Mouse (Mus musculus) erythroid progenitor cell, adult 5-6 weeks (primary cell): ENCODE measurements around the gene Rnf166. TPM values are rescaled to one million over a fixed set of nuclear protein-coding genes. Genes with fewer than 3 reads are reported as not detected.

Source experiments
- ATAC-seq: replicated peaks from 2 replicates; pipeline ENCODE4 v1.8.0; 2016; ENCODE audit warnings: moderate number of reproducible peaks, mild to moderate bottlenecking, moderate TSS enrichment, inconsistent platforms; ENCODE audit not compliant: poor library complexity, low FRiP score, severe bottlenecking
- total RNA-seq, 2 experiments: library from RNA; stranded (forward) in 1 of 2; stranded (reverse) in 1 of 2; fragments of 150-400 nt in 1 of 2; fragments of 186-747, 209-891 nt in 1 of 2; gene quantifications; 2 replicates each; pipeline versions ENCODE4 v1.2.3 to v1.2.4; 2015 to 2017; ENCODE audit warnings: low replicate concordance in 2 of 2

Rnf166 gene
- total RNA-seq, 2 experiments from 2014 or later, result 6.8 to 15.5 TPM

GRCm38 (mm10) chr8:122421376-122422070 lies 54.3 kb downstream of the Rnf166 start, which contains the start of gene Il17c:
TSS of gene Il17c (plus strand) at chr8:122422020.
- no peak for ATAC-seq

- no peak for ATAC-seq
Observed at GRCm38 (mm10) chr8:122419881-122420555, 55.8 kb downstream of the Rnf166 start.

Other genes with a start within 250 kb of the Rnf166 start
- gene Zfpm1, start 193.9 kb downstream of the Rnf166 start, total RNA-seq (2015; ENCODE audit: low replicate concordance), result 176 and 254 TPM in 2 replicates
- gene Zfpm1, start 193.9 kb downstream of the Rnf166 start, total RNA-seq (2017; ENCODE audit: low replicate concordance), result 303 and 467 TPM in 2 replicates
- not detected in 2 replicates for gene Trhr2, start 115.3 kb downstream of the Rnf166 start, total RNA-seq (2015; ENCODE audit: low replicate concordance)
- not detected in 2 replicates for gene Trhr2, start 115.3 kb downstream of the Rnf166 start, total RNA-seq (2017; ENCODE audit: low replicate concordance)
- 32.3 and 32.8 TPM in 2 replicates for gene Zc3h18, start 99.5 kb downstream of the Rnf166 start, total RNA-seq (2015; ENCODE audit: low replicate concordance)
- gene Zc3h18, start 99.5 kb downstream of the Rnf166 start, total RNA-seq (2017; ENCODE audit: low replicate concordance), result 57.9 and 58.0 TPM in 2 replicates
- gene Il17c, start 54.0 kb downstream of the Rnf166 start, total RNA-seq (2015; ENCODE audit: low replicate concordance), result not detected in 2 replicates
- not detected in 2 replicates for gene Il17c, start 54.0 kb downstream of the Rnf166 start, total RNA-seq (2017; ENCODE audit: low replicate concordance)
- 73.9 and 89.3 TPM in 2 replicates for gene Cyba, start 43.1 kb downstream of the Rnf166 start, total RNA-seq (2015; ENCODE audit: low replicate concordance)
- 35.7 TPM in 2 replicates for gene Cyba, start 43.1 kb downstream of the Rnf166 start, total RNA-seq (2017; ENCODE audit: low replicate concordance)
- not detected in 2 replicates for gene Mvd, start 32.6 kb downstream of the Rnf166 start, total RNA-seq (2015; ENCODE audit: low replicate concordance)
- gene Mvd, start 32.6 kb downstream of the Rnf166 start, total RNA-seq (2017; ENCODE audit: low replicate concordance), result 1.8 and 2.1 TPM in 2 replicates
- not detected in 2 replicates for gene Snai3, start 15.3 kb downstream of the Rnf166 start, total RNA-seq (2015; ENCODE audit: low replicate concordance)
- not detected in 2 replicates for gene Snai3, start 15.3 kb downstream of the Rnf166 start, total RNA-seq (2017; ENCODE audit: low replicate concordance)
- 7.1 and 9.7 TPM in 2 replicates for gene Ctu2, start 79 bp upstream of the Rnf166 start, total RNA-seq (2015; ENCODE audit: low replicate concordance)
- 0.23 and 0.51 TPM in 2 replicates for gene Ctu2, start 79 bp upstream of the Rnf166 start, total RNA-seq (2017; ENCODE audit: low replicate concordance)
- 32.1 and 43.2 TPM in 2 replicates for gene Piezo1, start 75.3 kb upstream of the Rnf166 start, total RNA-seq (2015; ENCODE audit: low replicate concordance)
- 31.8 and 52.9 TPM in 2 replicates for gene Piezo1, start 75.3 kb upstream of the Rnf166 start, total RNA-seq (2017; ENCODE audit: low replicate concordance)
- 55.5 and 65.8 TPM in 2 replicates for gene Cdt1, start 92.0 kb upstream of the Rnf166 start, total RNA-seq (2015; ENCODE audit: low replicate concordance)
- gene Cdt1, start 92.0 kb upstream of the Rnf166 start, total RNA-seq (2017; ENCODE audit: low replicate concordance), result 33.0 and 77.8 TPM in 2 replicates
- gene Aprt, start 100.8 kb upstream of the Rnf166 start, total RNA-seq (2015; ENCODE audit: low replicate concordance), result 39.4 and 53.7 TPM in 2 replicates
- 12.3 and 15.5 TPM in 2 replicates for gene Aprt, start 100.8 kb upstream of the Rnf166 start, total RNA-seq (2017; ENCODE audit: low replicate concordance)
- gene Galns, start 135.4 kb upstream of the Rnf166 start, total RNA-seq (2015; ENCODE audit: low replicate concordance), result 4.6 and 24.5 TPM in 2 replicates
- gene Galns, start 135.4 kb upstream of the Rnf166 start, total RNA-seq (2017; ENCODE audit: low replicate concordance), result 4.2 and 5.0 TPM in 2 replicates
- 18.0 and 43.2 TPM in 2 replicates for gene Trappc2l, start 135.6 kb upstream of the Rnf166 start, total RNA-seq (2015; ENCODE audit: low replicate concordance)
- 1.8 and 5.9 TPM in 2 replicates for gene Trappc2l, start 135.6 kb upstream of the Rnf166 start, total RNA-seq (2017; ENCODE audit: low replicate concordance)
- not detected in 2 replicates for gene Pabpn1l, start 146.7 kb upstream of the Rnf166 start, total RNA-seq (2015; ENCODE audit: low replicate concordance)
- not detected in 2 replicates for gene Pabpn1l, start 146.7 kb upstream of the Rnf166 start, total RNA-seq (2017; ENCODE audit: low replicate concordance)
- 4.0 and 16.8 TPM in 2 replicates for gene Cbfa2t3, start 223.0 kb upstream of the Rnf166 start, total RNA-seq (2015; ENCODE audit: low replicate concordance)
- 1.5 and 7.6 TPM in 2 replicates for gene Cbfa2t3, start 223.0 kb upstream of the Rnf166 start, total RNA-seq (2017; ENCODE audit: low replicate concordance)